Mouse (Mus musculus) CD4-positive naive resting alpha-beta T cell, adult 76 days (primary cell): ENCODE data around the gene Tpsab1. TPM values are rescaled to one million over a fixed set of nuclear protein-coding genes. Genes with fewer than 3 reads are reported as not detected.

Source experiments
- total RNA-seq: library from RNA; stranded (reverse); gene quantifications from one replicate; pipeline ENCODE4 v1.2.4, GENCODE M21; 2023

The Tpsab1 gene
- not detected for total RNA-seq

GRCm38 (mm10) chr17:25345462-25345861 lies at the start of gene Tpsab1:
Gene Tpsab1 (minus strand): TSS chr17:25345562.

GRCm38 (mm10) chr17:25368973-25369372 lies 23.6 kb upstream of the Tpsab1 start, which contains the start of gene Tpsg1:
Gene Tpsg1 (plus strand): TSS chr17:25369273.

DNA sequence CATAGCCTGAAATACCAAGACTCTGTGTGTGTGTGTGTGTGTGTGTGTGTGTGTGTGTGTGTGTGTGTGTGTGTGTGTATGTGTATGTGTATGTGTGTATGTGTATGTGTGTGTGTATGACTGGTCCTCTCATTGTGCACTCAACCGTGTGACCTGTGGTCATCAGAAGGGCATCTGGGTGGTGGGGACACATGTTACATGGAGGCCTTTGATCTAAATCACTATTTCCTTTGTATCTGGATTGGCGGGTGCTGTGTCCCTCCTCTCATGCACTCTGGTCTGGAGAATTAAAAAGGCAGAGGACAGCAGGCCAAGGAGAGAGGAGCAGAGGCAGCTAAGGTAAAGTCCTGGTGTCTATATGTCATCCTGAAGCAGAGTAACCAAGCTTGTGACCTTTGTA lies 20.6 kb upstream of the Tpsab1 start, which contains the start of gene Tpsb2:
Tpsb2 (plus strand) TSS at position 301 of the 400 bp plus-strand sequence.

GRCm38 (mm10) chr17:25318354-25318753 lies 27.0 kb downstream of the Tpsab1 start, which contains the start of gene Prss29:
Gene Prss29 (plus strand): TSS chr17:25318654.

DNA sequence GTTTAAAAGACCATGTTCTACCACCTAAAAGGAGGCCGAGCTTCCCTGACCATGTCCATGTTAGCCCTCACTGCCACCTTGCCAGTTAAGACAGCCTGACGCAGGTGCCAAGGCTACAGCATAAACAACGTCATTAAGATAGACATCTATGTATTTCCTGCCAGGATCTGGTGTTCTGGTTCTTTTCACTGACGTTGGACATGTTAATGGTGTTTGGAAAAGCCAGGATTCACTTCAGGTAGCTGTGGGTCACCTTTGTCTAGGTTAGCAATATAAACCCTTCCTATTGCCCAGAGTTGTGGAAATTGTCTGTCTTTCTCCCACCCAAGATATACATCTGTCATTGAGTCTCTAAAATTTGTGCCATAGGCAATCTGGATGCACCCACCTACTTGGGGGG lies 37.0 kb downstream of the Tpsab1 start, which contains the start of gene Prss28:
Prss28 (plus strand) TSS at position 301 of the 400 bp plus-strand sequence.

DNA sequence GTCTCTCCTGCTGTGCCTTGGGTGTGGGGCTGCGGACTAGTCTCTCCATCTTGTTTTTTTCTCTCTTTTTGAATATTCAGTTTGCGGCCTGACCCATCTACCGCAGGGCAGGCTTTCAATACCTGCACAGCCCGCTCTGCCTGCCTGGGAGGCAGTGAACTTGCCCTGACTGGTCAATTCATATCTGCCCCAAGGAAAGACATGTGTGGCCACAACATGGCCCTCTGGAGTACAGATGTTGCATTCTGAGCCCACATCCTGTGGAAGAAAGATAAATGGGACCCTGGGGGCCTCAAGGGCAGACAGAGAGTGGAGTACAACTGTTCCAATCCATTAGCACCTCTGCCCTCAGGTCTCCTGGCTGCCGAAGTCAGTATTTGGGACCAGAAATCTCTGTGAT lies 47.3 kb downstream of the Tpsab1 start, which contains the start of gene Prss34:
Prss34 (plus strand) TSS at position 301 of the 400 bp plus-strand sequence.

Other genes with a start within 250 kb of the Tpsab1 start
- 37.1 TPM for gene Telo2, start 229.6 kb downstream of the Tpsab1 start, total RNA-seq
- gene Ptx4, start 224.8 kb downstream of the Tpsab1 start, total RNA-seq: not detected
- gene Clcn7, start 212.2 kb downstream of the Tpsab1 start, total RNA-seq: 33.9 TPM
- 0.29 TPM for gene Ccdc154, start 183.1 kb downstream of the Tpsab1 start, total RNA-seq
- gene Gm38655, start 170.1 kb downstream of the Tpsab1 start, total RNA-seq: not detected
- 10.6 TPM for gene BC003965, start 161.0 kb downstream of the Tpsab1 start, total RNA-seq
- 97.5 TPM for gene Unkl, start 157.2 kb downstream of the Tpsab1 start, total RNA-seq
- gene Gnptg, start 105.4 kb downstream of the Tpsab1 start, total RNA-seq: 37.9 TPM
- 17.6 TPM for gene Tsr3, start 105.4 kb downstream of the Tpsab1 start, total RNA-seq
- gene Baiap3, start 89.2 kb downstream of the Tpsab1 start, total RNA-seq: 5.7 TPM
- gene Ube2i, start 70.9 kb downstream of the Tpsab1 start, total RNA-seq: 448 TPM
- gene Prss34, start 47.2 kb downstream of the Tpsab1 start, total RNA-seq: 1.1 TPM
- not detected for gene Prss28, start 36.9 kb downstream of the Tpsab1 start, total RNA-seq
- gene Prss29, start 26.9 kb downstream of the Tpsab1 start, total RNA-seq: not detected
- gene Tpsb2, start 20.7 kb upstream of the Tpsab1 start, total RNA-seq: not detected
- gene Tpsg1, start 23.7 kb upstream of the Tpsab1 start, total RNA-seq: not detected
- 1.1 TPM for gene Cacna1h, start 88.2 kb upstream of the Tpsab1 start, total RNA-seq
- gene Tekt4, start 109.1 kb upstream of the Tpsab1 start, total RNA-seq: not detected
- not detected for gene Sstr5, start 151.7 kb upstream of the Tpsab1 start, total RNA-seq
- gene Sox8, start 225.1 kb upstream of the Tpsab1 start, total RNA-seq: not detected
- 36.5 TPM for gene Lmf1, start 233.5 kb upstream of the Tpsab1 start, total RNA-seq